Mouse (Mus musculus) forebrain, embryonic 13.5 days (tissue): ENCODE measurements around the gene Ndufb4. TPM values are rescaled to one million over a fixed set of nuclear protein-coding genes. Genes with fewer than 3 reads are reported as not detected.
"Not testable (repeated sequence)": the region's sequence is repeated elsewhere in the genome, so short reads cannot be mapped to it uniquely, and the experiment has no call there.

Experiments
- ATAC-seq: fragments of 200-750 bp; cut with Nextera tagmentation; 2 replicates; pipeline ENCODE4 v1.8.0; 2017
- H3K27ac ChIP-seq: fragments of 300-500 bp; sonication (generic); 2 replicates; pipeline ENCODE4 v1.5.1; 2015; ENCODE audit warnings: inconsistent platforms, mild to moderate bottlenecking, moderate library complexity
- H3K27me3 ChIP-seq: fragments of 300-500 bp; sonication (generic); 2 replicates; pipeline ENCODE4 v1.6.1; 2015; ENCODE audit warnings: mild to moderate bottlenecking, inconsistent platforms
- H3K36me3 ChIP-seq: fragments of 300-500 bp; sonication (generic); 2 replicates; pipeline ENCODE4 v1.6.1; 2015; ENCODE audit warnings: mild to moderate bottlenecking, inconsistent platforms; ENCODE audit not compliant: poor library complexity, severe bottlenecking
- H3K4me1 ChIP-seq: fragments of 300-500 bp; sonication (generic); 2 replicates; pipeline ENCODE4 v1.6.1; 2015; ENCODE audit warnings: inconsistent platforms
- H3K4me2 ChIP-seq: fragments of 300-500 bp; sonication (generic); 2 replicates; pipeline ENCODE4 v1.6.1; 2015; ENCODE audit warnings: inconsistent platforms, mild to moderate bottlenecking, moderate library complexity
- H3K4me3 ChIP-seq: fragments of 300-500 bp; sonication (generic); 2 replicates; pipeline ENCODE4 v1.5.1; 2015; ENCODE audit warnings: mild to moderate bottlenecking, inconsistent platforms
- H3K9ac ChIP-seq: fragments of 300-500 bp; sonication (generic); 2 replicates; pipeline ENCODE4 v1.6.1; 2015; ENCODE audit warnings: mild to moderate bottlenecking, inconsistent platforms
- H3K9me3 ChIP-seq: fragments of 300-500 bp; sonication (generic); replicated peaks from 2 replicates; pipeline ENCODE4 v1.6.1; 2016; ENCODE audit warnings: inconsistent platforms
- WGBS: fragments of 180-500 bp; shearing (Covaris S2); methylation state at CpG from one replicate; pipeline ENCODE4 v1.1.7; 2015; 5-methylcytosine and 5-hydroxymethylcytosine counted together
- polyA plus RNA-seq: library from polyadenylated mRNA; unstranded; fragments of >200 nt; fragmentation: Nextera tagmentation; extraction: Ambion mirVana; gene quantifications from 2 replicates; pipeline ENCODE4 v1.2.1, GENCODE M21; 2015

Ndufb4 gene
- polyA plus RNA-seq, result 59.4 and 75.9 TPM in 2 replicates

DNA sequence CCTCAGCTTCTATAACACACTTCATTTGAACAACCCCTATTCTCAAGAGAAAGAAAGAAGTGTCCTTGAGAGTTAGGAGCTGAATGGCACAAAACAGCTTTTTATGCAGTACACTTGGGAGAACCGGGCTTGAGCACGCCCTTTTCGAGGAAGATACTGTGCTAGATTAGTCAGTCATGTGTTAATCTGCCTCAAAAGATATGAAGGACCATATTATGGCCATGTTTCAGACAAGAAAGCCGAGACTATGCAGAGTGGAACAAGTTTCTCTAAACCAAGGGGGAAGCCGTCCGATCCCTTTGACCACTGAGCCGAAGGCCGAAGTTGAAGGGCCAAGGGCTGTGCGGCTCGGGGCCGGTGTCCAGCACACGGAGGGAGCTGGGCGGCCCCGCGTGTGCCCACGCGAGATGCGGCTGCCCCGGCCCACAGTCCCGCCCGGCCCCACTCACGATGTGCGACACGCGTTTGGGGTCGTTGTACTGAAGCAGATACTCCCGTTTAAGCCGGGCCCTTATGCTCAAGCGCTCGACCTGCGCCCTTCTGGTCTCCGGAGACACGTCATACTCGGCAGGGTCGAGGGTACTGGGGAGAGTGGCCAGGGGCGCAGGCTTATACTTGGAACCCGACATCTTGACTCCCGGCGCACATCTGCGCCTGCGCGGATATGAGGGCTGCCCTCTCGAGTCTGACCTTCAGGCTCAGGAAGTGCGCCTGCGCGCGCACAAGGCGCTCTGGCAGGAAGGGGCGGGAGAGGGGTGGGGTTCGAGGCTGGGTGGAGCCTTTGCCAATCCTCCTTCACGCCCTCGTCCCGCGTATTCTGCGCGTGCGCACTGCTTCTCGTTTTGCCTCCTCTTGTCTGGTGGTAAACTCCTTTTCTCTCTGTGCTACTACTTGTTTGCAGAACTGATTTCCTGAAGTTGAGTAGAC is at the start of gene Ndufb4:
Gene Ndufb4, minus strand, starts transcription at position 723 of the 927 bp plus-strand sequence.
- H3K4me3 ChIP-seq, result peak within 1 kb of the TSS; percentile 67
- peak within 1 kb of the TSS; percentile 62 for H3K4me2 ChIP-seq
- H3K9me3 ChIP-seq, result no peaks in the 10 kb centered on the region
- no peaks in the 10 kb centered on the region for H3K36me3 ChIP-seq
- H3K4me1 ChIP-seq, result peaks cover 25% of the 10 kb centered on the region
- peak; percentile 95 for ATAC-seq
- H3K9ac ChIP-seq, result peak within 1 kb of the TSS; percentile 93
- H3K27ac ChIP-seq, result peak within 1 kb of the TSS; percentile 65
- no peaks in the 10 kb centered on the region for H3K27me3 ChIP-seq
- WGBS, result under 1% methylated on average over 55 of the region's 58 CpGs

DNA sequence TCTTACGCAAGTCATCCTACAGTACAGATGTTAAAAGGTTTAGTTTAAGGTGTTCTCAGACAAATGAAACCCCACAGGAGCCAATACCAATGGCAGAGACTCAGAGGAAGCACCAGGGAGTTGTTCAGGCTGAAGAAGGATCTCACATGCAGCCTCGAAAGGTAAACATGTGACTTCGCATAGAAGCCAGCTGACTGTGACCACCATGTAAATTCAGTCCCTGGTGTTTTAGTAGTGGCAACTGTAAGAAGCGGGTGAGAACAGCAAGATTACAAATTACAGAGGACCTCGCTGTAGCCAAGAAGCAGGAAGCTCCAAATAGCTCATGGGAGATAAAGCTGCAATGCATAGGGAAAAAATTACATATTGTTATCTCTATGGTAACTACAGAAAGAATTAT is 49.6 kb upstream of the Ndufb4 start:
- H3K4me2 ChIP-seq, result no peak overlapping the region
- no peak overlapping the region for H3K9ac ChIP-seq
- no peaks in the 10 kb centered on the region for H3K27me3 ChIP-seq
- peaks cover 4% of the 10 kb centered on the region for H3K4me1 ChIP-seq
- no peak overlapping the region for H3K4me3 ChIP-seq
- H3K27ac ChIP-seq, result no peak overlapping the region
- no peaks in the 10 kb centered on the region; the same call in 1 of the 2 replicates for H3K9me3 ChIP-seq
- H3K36me3 ChIP-seq, result no peaks in the 10 kb centered on the region
- 92% methylated on average over 5 of the region's 5 CpGs for WGBS
- ATAC-seq, result no peak

DNA sequence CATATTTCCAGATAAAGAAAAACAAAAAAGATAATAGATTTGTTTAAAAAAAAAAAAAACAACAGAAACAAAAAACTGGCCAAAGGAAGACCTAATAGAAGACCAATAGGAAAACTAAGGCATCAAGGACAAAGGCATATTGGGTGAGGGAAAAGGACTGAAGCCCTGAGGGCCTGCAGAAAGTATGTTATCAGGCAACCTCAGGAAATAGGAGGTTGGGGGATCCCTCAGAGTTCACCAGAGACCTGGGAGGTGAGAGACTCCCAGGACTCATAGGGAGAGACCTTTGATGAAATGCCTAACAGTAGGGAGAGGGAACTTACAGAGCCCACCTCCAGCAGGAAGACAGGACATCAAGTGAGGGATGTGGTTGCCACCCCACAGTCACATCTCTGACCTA is 45.8 kb upstream of the Ndufb4 start:
- not testable (repeated sequence) for H3K9ac ChIP-seq, H3K27me3 ChIP-seq, ATAC-seq, H3K27ac ChIP-seq, H3K4me3 ChIP-seq, H3K4me1 ChIP-seq, H3K4me2 ChIP-seq, H3K36me3 ChIP-seq, H3K9me3 ChIP-seq

DNA sequence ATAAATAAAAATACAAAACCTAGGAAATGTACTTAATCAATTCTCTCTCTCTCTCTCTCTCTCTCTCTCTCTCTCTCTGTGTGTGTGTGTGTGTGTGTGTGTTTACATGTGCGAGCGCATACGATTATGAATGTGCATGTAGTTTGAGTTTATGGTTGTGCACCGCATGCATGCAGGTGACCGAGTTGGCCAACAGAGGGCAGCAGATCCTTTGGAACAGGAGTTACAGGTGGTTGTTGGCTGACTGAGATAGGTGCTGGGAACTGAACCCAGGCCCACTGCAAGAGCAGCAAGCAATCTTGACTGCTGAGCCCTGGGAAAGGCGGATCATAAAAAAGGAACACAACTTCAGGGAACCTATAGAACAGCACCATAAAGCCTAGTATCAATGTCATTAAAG is 44.5 kb upstream of the Ndufb4 start:
- H3K4me3 ChIP-seq, result no peak overlapping the region
- H3K4me1 ChIP-seq, result no peaks in the 10 kb centered on the region
- no peaks in the 10 kb centered on the region for H3K36me3 ChIP-seq
- no peak overlapping the region for H3K4me2 ChIP-seq
- no peaks in the 10 kb centered on the region; the same call in 1 of the 2 replicates for H3K9me3 ChIP-seq
- H3K27ac ChIP-seq, result no peak overlapping the region
- 92% methylated on average over 6 of the region's 6 CpGs for WGBS
- ATAC-seq, result no peak
- H3K27me3 ChIP-seq, result no peaks in the 10 kb centered on the region
- H3K9ac ChIP-seq, result no peak overlapping the region

DNA sequence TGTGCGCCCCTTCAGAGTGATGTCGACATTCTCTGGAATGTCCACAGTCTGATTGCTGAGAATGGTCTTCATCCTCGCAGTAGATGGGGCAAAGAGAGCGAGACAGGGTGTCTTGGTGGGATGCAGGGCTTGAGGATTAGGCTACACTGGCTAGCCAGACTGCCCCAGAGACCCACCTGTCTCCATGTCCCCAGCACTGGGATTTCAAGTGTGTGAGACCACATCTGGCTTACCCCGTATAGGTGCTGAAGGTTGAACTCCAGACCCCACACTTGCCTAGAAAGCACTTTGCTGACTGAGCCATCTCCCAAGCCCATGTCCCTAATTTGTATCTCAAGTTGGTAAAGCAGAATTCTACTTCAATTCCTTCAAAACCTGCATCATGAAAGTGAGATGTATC is 43.0 kb upstream of the Ndufb4 start:
- H3K4me2 ChIP-seq, result no peak overlapping the region
- no peaks in the 10 kb centered on the region; the same call in 1 of the 2 replicates for H3K9me3 ChIP-seq
- no peaks in the 10 kb centered on the region for H3K27me3 ChIP-seq
- 86% methylated on average over 5 of the region's 5 CpGs for WGBS
- ATAC-seq, result no peak
- no peak overlapping the region for H3K4me3 ChIP-seq
- H3K9ac ChIP-seq, result no peak overlapping the region
- H3K27ac ChIP-seq, result no peak overlapping the region
- H3K4me1 ChIP-seq, result no peaks in the 10 kb centered on the region
- H3K36me3 ChIP-seq, result no peaks in the 10 kb centered on the region

DNA sequence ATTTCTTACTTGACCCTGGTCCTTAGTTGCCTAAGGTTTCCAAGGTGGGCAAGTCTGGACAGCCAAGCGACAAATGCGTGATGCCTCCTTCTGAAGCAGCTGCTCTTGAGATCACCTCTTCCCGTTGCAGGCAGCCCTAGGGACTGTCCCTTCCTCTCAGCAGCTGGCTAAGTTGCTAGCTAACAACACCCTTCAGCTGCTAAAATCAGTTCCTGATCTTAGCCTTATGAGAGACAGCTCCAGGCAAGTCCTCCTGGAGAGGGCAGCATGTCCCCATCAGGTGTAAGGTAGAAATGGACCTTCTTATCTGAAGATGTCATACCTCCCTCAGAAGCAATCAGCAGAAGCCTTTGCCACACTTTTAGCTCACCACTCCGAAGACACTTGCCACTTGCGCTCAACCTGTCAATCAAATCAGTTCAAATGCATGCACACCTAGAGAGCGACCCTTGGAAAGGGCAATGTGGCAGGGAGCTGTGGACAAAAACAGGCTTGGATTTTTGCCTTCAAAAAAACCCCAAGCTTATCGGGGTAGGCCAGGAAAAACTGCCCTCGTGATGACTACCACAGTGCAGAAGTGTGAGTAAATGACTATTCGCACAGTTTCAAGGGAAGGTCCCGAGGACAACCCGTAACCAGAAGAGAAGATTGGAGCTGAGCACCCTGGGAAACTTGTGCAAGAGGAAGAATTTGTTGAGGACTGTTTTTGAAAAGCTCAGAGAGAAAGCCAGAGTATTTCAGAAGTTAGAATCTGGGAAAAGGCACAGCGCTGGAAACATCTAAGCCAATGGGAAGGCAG is 36.9 kb upstream of the Ndufb4 start:
- Histone ChIP-seq H3K9me3 (no peaks in the 10 kb centered on the region), H3K4me1 (peaks cover 7% of the 10 kb centered on the region), H3K4me2 (no peak overlapping the region), H3K9ac (no peak overlapping the region), H3K36me3 (no peaks in the 10 kb centered on the region), H3K4me3 (no peak overlapping the region), H3K27me3 (no peaks in the 10 kb centered on the region), H3K27ac (no peak overlapping the region)
- 88% methylated on average over 12 of the region's 12 CpGs for WGBS
- ATAC-seq, result no peak

DNA sequence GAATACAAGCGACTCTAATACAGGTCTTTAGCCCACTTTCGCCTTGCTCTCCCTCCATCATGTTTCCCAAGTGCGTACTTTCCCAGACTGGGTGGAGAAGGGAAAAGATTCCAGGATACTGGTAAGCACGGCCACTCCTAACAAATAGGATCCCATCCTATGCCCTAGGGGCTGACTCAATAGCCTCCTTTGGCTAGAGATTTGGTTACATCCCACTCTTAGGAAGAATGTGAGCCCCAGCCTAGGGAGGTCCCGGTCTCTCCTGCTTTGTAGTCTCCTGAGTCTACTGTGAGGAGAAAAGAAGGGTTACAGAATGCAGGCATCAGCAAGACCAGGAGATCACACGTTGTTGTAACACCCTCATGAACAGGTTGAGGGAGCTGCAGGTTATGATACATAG is 36.2 kb upstream of the Ndufb4 start:
- no peak for ATAC-seq
- H3K36me3 ChIP-seq, result no peaks in the 10 kb centered on the region
- no peak overlapping the region for H3K9ac ChIP-seq
- H3K27ac ChIP-seq, result no peak overlapping the region
- WGBS, result 79% methylated on average over 6 of the region's 6 CpGs
- no peaks in the 10 kb centered on the region for H3K9me3 ChIP-seq
- no peak overlapping the region for H3K4me2 ChIP-seq
- H3K27me3 ChIP-seq, result no peaks in the 10 kb centered on the region
- H3K4me3 ChIP-seq, result no peak overlapping the region
- H3K4me1 ChIP-seq, result peaks cover 14% of the 10 kb centered on the region

DNA sequence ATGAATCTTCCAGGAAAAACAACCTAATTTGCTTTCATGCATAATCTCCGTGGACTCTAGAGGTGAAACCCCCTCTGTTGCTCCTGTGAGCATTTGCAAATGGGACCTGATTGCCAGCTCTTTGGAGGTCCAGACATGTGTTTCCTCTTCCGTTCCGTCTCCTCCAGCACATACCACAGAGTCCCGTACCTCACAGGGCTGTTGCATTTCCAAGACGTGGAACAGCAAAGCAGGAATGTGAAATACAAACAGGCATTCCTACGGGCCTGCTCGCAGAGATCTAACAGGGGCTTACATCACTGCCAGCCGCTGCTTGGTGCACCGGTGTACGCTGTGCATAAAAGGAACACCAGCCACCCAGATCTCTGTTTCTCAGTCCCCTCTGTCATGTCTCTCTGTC is 35.7 kb upstream of the Ndufb4 start:
- ATAC-seq, result no peak

DNA sequence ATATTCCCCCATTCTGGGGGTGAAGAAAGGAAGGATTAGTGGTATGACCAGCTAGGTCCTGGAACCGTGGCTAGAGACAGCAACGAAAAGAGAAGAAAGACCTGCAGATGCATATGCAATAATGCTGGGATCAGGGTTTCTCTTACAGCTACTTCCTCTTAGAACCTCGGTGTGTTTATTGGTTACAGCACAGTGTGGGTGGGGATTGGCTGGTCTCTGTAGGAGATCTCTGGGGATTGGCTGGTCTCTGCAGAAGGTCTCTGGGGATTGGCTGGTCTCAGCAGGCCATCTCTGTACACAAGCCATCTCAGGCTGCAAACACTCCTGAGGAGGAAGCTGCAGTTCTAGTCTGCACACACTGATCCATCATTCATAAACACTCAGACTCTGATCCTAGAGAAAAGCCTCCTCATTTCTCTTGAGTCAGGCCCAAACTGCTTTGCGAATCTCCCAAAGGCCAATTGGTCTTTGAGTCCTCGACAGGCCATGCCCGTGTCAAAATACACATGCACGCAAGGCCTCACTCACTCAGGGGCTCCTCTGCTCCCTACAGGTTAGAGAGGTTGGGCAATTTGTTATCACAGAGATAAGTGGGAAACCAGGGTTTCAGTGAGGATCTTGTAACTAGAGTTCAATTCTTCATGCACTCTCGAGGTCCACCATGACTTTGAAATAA is 35.1 kb upstream of the Ndufb4 start:
- Histone ChIP-seq H3K27me3 (no peaks in the 10 kb centered on the region), H3K4me3 (no peak overlapping the region), H3K9ac (no peak overlapping the region), H3K9me3 (no peaks in the 10 kb centered on the region), H3K4me1 (peaks cover 19% of the 10 kb centered on the region), H3K4me2 (no peak overlapping the region), H3K27ac (no peak overlapping the region), H3K36me3 (no peaks in the 10 kb centered on the region)
- no peak for ATAC-seq
- 82% methylated on average over 8 of the region's 8 CpGs for WGBS

More for the DNA sequence above, 35.7 kb upstream of the Ndufb4 start:
- H3K4me2 ChIP-seq, result no peak overlapping the region
- WGBS, result 90% methylated on average over 10 of the region's 10 CpGs
- no peak overlapping the region for H3K4me3 ChIP-seq
- H3K36me3 ChIP-seq, result no peaks in the 10 kb centered on the region
- H3K9ac ChIP-seq, result no peak overlapping the region
- H3K4me1 ChIP-seq, result peaks cover 17% of the 10 kb centered on the region
- no peaks in the 10 kb centered on the region for H3K27me3 ChIP-seq
- no peaks in the 10 kb centered on the region for H3K9me3 ChIP-seq
- no peak overlapping the region for H3K27ac ChIP-seq

DNA sequence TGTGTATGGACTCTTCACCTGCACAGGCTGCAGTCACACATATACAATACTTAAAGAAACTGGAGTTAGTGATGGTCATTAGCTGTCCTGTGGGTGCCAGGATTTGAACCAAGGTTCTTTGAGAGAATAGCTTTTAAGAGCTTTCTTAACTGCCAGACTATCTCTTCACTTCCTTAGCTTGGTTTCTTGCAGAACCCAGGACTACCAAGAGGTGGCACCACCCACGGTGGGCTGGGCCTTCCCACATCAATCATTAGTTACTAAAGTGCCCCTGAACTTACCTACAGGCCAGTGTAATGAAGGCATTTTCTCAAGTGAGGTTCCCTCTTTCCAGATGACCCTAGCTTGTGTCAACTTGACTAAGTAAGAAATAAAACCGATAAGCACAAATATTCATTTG is 33.9 kb upstream of the Ndufb4 start:
- ATAC-seq, result no peak
- H3K36me3 ChIP-seq, result no peaks in the 10 kb centered on the region
- no peak overlapping the region for H3K9ac ChIP-seq
- H3K4me2 ChIP-seq, result no peak overlapping the region
- no peaks in the 10 kb centered on the region for H3K27me3 ChIP-seq
- no peaks in the 10 kb centered on the region for H3K9me3 ChIP-seq
- no peak overlapping the region for H3K4me3 ChIP-seq
- peaks cover 31% of the 10 kb centered on the region for H3K4me1 ChIP-seq
- 71% methylated on average over 2 of the region's 2 CpGs for WGBS
- H3K27ac ChIP-seq, result no peak overlapping the region

DNA sequence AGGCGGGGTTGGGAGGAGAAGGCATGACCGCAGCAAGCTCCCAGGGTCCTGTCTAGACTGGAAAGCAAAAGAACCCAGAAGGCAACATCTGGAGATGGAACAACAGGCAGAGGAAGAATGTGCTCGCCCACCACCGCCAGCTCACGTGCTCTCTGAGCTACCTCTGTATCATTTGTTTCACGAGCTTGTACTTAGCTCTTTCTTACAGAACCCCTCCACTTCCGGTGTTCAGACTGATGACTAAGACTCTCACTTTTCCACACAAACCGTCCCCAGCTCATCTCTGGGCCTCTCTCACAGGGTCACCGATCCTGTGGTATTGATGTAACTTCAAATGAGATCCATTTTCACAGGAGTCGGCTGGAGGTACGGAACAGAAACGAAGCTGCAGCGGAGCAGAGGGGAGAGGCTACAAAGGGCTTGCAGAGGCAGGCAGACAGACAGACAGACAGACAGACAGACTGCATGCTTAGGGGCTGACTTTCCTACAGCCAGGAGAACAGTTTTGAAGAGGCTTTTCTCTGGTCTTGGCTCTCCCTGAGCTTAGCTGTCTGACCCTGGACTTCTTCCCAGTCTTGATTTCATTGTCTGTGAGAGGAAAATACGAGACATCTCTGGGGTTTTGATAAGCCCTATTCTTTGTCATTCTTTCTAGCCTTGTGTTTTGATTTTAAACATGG is 33.2 kb upstream of the Ndufb4 start:
- H3K27ac ChIP-seq, result no peak overlapping the region
- no peaks in the 10 kb centered on the region for H3K9me3 ChIP-seq
- H3K4me1 ChIP-seq, result peaks cover 36% of the 10 kb centered on the region
- H3K27me3 ChIP-seq, result no peaks in the 10 kb centered on the region
- no peak overlapping the region for H3K4me2 ChIP-seq
- no peak overlapping the region for H3K4me3 ChIP-seq
- H3K36me3 ChIP-seq, result no peaks in the 10 kb centered on the region
- no peak overlapping the region for H3K9ac ChIP-seq
- WGBS, result 71% methylated on average over 14 of the region's 14 CpGs
- no peak for ATAC-seq
